Mouse (Mus musculus): ENCODE data around the gene Ogfod3.

DNA sequence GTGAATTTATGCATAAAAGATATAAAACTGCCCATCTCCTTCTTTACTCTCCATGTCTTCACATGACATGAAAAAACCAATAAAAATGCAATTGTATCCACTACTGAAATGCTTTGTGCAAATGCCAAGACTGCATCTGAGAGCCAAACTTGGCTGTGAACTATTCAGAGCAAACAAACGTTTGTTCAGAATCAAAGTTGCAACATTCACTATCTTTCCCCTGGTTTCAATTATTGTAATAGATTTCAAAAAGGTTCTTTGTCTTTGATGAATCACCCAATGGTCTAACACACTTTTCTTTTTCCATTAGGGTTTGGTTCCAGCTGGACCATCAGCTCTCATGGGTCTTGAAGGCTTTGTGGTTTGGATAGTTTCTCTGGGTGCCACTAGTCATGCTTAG is 74.9 kb downstream of the Ogfod3 start:
- TF ChIP-seq POLR2A (IDR thresholded peaks at IDR 0.05; ENCODE audit: low read depth, low read length) (no peak), CTCF (IDR thresholded peaks at IDR 0.05; ENCODE audit: extremely low read depth, insufficient read depth, insufficient read length, insufficient replicate concordance) (no peak)
